Mouse (Mus musculus): ENCODE data around the gene Rfxap. TPM values are rescaled to one million over a fixed set of nuclear protein-coding genes. Genes with fewer than 3 reads are reported as not detected.
A peak's percentile ranks its signal among the peaks of the same experiment; 100 is the strongest.
"Not testable (repeated sequence)": the region's sequence is repeated elsewhere in the genome, so short reads cannot be mapped to it uniquely, and the experiment has no call there.

The Rfxap gene
- polyA plus RNA-seq, 1 experiment from 2014 or later = 39.5 TPM

DNA sequence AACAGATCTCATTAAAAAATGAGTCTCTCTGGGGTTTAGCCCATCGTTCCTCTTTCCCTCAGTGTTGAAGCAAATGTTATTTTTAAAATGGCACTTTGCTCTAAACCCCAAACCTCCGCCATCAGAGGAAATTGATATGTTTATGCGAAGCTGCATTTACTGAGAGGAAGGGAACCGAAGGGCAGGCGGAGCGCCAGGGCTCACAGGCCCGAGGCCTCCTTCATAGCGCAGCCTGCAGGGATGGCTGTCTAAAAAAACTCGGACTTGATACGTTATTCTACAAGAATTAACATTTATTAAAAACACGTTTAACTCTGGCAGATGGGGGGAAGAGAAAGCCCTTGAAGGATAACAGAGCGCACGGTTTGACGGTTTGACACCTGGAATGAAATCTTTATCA, 41.6 kb downstream of the Rfxap start:
- H3K36me3 ChIP-seq (ENCODE audit: control insufficient read depth, insufficient read depth, low read length) = no peaks in the 10 kb centered on the region
- peaks cover 3 to 7% of the 10 kb centered on the region in 2 experiments; a peak in 2 of 4 replicates for H3K4me1 ChIP-seq (ENCODE audit: control insufficient read depth in 2 of 2, insufficient read depth in 2 of 2, low read length in 2 of 2)
- no peak for ATAC-seq (ENCODE audit: insufficient number of reproducible peaks, insufficient read depth, low FRiP score, low read depth)
- WGBS = 75% methylated on average over 14 of the region's 14 CpGs
- H3K4me2 ChIP-seq (ENCODE audit: low read length) = no peak overlapping the region
- no peak overlapping the region for H3K4me3 ChIP-seq (ENCODE audit: control insufficient read depth in 1 of 2, insufficient read depth in 1 of 2, low read depth in 1 of 2, low read length in 2 of 2)
- H3K27me3 ChIP-seq (ENCODE audit: control insufficient read depth, insufficient read depth, low read length) = no peaks in the 10 kb centered on the region
- H3K27ac ChIP-seq (replicated peaks in 1 of 2; ENCODE audit: control insufficient read depth in 1 of 2, insufficient read depth in 1 of 2, low read depth in 2 of 2, low read length in 2 of 2) = no peak overlapping the region
- no peaks in the 10 kb centered on the region for H3K9me3 ChIP-seq (ENCODE audit: control insufficient read depth, low read length)
- no peak overlapping the region for H3K9ac ChIP-seq (ENCODE audit: low read length)

DNA sequence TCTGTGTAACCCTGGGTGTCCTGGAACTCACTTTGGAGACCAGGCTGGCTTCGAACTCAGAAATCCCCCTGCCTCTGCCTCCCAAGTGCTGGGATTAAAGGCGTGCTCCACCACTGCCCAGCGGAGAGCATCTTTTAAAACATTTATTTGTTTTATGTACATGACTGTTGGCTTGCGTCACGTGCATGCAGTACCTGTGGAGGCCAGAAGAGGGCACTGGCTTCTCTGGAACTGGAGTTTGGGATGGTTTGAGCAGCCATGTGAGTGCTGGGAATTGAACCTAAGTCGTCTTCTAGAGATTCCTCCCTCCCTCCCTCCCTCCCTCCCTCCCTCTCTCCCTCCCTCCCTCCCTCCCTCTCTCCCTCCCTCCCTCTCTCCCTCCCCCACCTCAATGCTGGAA, 42.1 kb downstream of the Rfxap start:
- 88% methylated on average over 6 of the region's 6 CpGs for WGBS
- ATAC-seq (ENCODE audit: insufficient number of reproducible peaks, insufficient read depth, low FRiP score, low read depth) = not testable (repeated sequence)

DNA sequence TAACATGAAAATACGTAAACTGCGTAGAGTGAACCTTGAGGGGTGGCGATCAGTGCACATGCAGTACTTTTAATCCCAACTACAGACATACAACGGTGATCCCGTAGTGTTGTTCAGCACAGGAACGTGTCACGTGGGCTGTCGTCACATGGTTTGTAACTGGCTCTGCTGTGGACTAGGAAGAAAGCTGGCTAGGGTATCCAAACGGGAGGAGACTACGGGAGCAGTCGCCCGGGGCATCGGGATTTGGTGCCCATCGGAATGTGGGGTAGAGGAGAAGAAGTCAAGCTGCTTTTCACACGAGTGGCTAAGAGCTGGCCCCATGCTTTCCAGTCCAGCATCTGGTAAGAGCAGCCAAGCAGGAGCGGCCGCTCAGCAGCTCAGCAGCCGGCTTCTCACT, 43.2 kb downstream of the Rfxap start:
- Histone ChIP-seq H3K4me3 (ENCODE audit: control insufficient read depth in 1 of 2, insufficient read depth in 1 of 2, low read depth in 1 of 2, low read length in 2 of 2) (peak overlapping the region; percentile 29), H3K9me3 (ENCODE audit: control insufficient read depth, low read length) (no peaks in the 10 kb centered on the region), H3K27ac (replicated peaks in 1 of 2; ENCODE audit: control insufficient read depth in 1 of 2, insufficient read depth in 1 of 2, low read depth in 2 of 2, low read length in 2 of 2) (0 out of 4 replicates have a peak overlapping the region, but pooled peaks of 1 of the 2 experiments have one; percentile 4), H3K9ac (ENCODE audit: low read length) (peak overlapping the region; percentile 34), H3K27me3 (ENCODE audit: control insufficient read depth, insufficient read depth, low read length) (no peaks in the 10 kb centered on the region), H3K36me3 (ENCODE audit: control insufficient read depth, insufficient read depth, low read length) (no peaks in the 10 kb centered on the region), H3K4me2 (ENCODE audit: low read length) (peak overlapping the region; percentile 50), H3K4me1 (ENCODE audit: control insufficient read depth in 2 of 2, insufficient read depth in 2 of 2, low read length in 2 of 2) (peaks cover 3 to 7% of the 10 kb centered on the region in 2 experiments; a peak in 2 of 4 replicates)
- WGBS = 41% methylated on average over 18 of the region's 18 CpGs
- ATAC-seq (ENCODE audit: insufficient number of reproducible peaks, insufficient read depth, low FRiP score, low read depth) = no peak

More for the DNA sequence above, 42.1 kb downstream of the Rfxap start:
- H3K36me3 ChIP-seq (ENCODE audit: control insufficient read depth, insufficient read depth, low read length); H3K4me2 ChIP-seq (ENCODE audit: low read length); H3K27ac ChIP-seq (replicated peaks in 1 of 2; ENCODE audit: control insufficient read depth in 1 of 2, insufficient read depth in 1 of 2, low read depth in 2 of 2, low read length in 2 of 2); H3K4me3 ChIP-seq (ENCODE audit: control insufficient read depth in 1 of 2, insufficient read depth in 1 of 2, low read depth in 1 of 2, low read length in 2 of 2); H3K9ac ChIP-seq (ENCODE audit: low read length); H3K4me1 ChIP-seq (ENCODE audit: control insufficient read depth in 2 of 2, insufficient read depth in 2 of 2, low read length in 2 of 2); H3K9me3 ChIP-seq (ENCODE audit: control insufficient read depth, low read length); H3K27me3 ChIP-seq (ENCODE audit: control insufficient read depth, insufficient read depth, low read length): not testable (repeated sequence)

DNA sequence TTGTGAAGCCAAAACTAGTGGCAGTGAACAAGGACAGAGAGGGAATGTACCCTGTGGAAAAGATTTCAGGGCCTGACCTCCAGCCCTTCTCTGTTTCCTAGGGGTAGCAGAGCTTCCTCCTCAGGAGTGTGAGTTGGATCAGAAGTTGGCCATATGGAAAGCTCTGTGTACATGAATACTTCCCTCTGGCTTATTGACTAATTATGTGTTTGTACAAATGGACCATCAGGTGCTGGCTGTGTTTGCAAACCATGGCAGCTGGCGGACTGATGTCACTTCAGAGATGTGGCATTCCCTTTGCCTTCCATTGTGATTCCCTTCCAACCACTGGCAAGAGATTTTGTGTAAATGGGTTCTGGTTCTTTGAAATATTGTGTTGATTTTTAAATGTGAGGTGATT, 46.3 kb downstream of the Rfxap start:
- Histone ChIP-seq H3K4me1 (ENCODE audit: control insufficient read depth in 2 of 2, insufficient read depth in 2 of 2, low read length in 2 of 2) (peaks cover 3 to 12% of the 10 kb centered on the region in 2 experiments; a peak in 2 of 4 replicates), H3K4me2 (ENCODE audit: low read length) (no peak overlapping the region), H3K36me3 (ENCODE audit: control insufficient read depth, insufficient read depth, low read length) (no peaks in the 10 kb centered on the region), H3K9me3 (ENCODE audit: control insufficient read depth, low read length) (no peaks in the 10 kb centered on the region), H3K27ac (replicated peaks in 1 of 2; ENCODE audit: control insufficient read depth in 1 of 2, insufficient read depth in 1 of 2, low read depth in 2 of 2, low read length in 2 of 2) (no peak overlapping the region), H3K4me3 (ENCODE audit: control insufficient read depth in 1 of 2, insufficient read depth in 1 of 2, low read depth in 1 of 2, low read length in 2 of 2) (no peak overlapping the region), H3K27me3 (ENCODE audit: control insufficient read depth, insufficient read depth, low read length) (no peaks in the 10 kb centered on the region), H3K9ac (ENCODE audit: low read length) (no peak overlapping the region)
- no peak for ATAC-seq (ENCODE audit: insufficient number of reproducible peaks, insufficient read depth, low FRiP score, low read depth)
- whole genome bisulfite sequencing = 92% methylated on average over 1 of the region's 1 CpGs

DNA sequence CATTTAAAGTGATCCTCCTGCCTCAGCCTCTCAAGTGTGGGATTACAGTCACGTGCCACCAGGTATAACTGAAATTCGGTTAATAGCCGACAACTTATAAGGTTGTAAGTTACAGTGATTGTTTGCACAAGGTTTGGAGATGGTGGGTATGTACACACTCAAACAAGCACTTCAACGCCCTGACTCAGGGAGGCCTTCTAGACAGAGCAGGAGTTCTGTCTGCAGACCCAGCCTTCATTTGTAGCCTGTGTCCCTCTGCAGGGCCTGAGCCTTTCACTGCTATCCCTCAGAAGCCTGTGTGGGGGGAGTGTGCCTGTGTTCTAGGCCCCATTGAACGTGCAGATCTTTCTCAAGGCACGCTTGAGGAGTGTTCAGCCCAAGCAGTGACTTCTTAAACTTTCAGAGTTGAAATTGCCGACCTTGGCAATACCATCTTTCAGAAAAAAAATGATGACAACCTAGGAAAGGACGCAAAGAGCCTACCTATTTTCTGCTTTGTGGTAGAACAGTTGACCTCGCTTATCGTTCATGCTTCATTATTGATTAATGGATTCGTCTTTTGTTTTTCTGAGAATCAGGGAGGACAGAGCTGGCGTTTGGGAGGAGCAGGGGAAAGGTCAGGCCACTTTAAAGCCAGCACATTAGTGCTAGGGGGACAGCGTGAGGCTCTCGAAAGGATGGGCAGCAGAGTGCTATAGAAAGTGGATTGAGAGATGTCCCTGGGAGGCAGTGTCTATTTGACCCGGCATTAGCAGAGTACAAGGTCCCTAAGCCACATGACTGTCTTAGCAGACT, 47.1 kb downstream of the Rfxap start:
- Histone ChIP-seq H3K4me1 (ENCODE audit: control insufficient read depth in 2 of 2, insufficient read depth in 2 of 2, low read length in 2 of 2) (peaks cover 3 to 14% of the 10 kb centered on the region in 2 experiments; a peak in 2 of 4 replicates), H3K4me2 (ENCODE audit: low read length) (no peak overlapping the region), H3K9me3 (ENCODE audit: control insufficient read depth, low read length) (no peaks in the 10 kb centered on the region), H3K36me3 (ENCODE audit: control insufficient read depth, insufficient read depth, low read length) (no peaks in the 10 kb centered on the region), H3K27ac (replicated peaks in 1 of 2; ENCODE audit: control insufficient read depth in 1 of 2, insufficient read depth in 1 of 2, low read depth in 2 of 2, low read length in 2 of 2) (no peak overlapping the region), H3K4me3 (ENCODE audit: control insufficient read depth in 1 of 2, insufficient read depth in 1 of 2, low read depth in 1 of 2, low read length in 2 of 2) (no peak overlapping the region), H3K27me3 (ENCODE audit: control insufficient read depth, insufficient read depth, low read length) (no peaks in the 10 kb centered on the region), H3K9ac (ENCODE audit: low read length) (no peak overlapping the region)
- 73% methylated on average over 15 of the region's 15 CpGs for WGBS
- no peak for ATAC-seq (ENCODE audit: insufficient number of reproducible peaks, insufficient read depth, low FRiP score, low read depth)

DNA sequence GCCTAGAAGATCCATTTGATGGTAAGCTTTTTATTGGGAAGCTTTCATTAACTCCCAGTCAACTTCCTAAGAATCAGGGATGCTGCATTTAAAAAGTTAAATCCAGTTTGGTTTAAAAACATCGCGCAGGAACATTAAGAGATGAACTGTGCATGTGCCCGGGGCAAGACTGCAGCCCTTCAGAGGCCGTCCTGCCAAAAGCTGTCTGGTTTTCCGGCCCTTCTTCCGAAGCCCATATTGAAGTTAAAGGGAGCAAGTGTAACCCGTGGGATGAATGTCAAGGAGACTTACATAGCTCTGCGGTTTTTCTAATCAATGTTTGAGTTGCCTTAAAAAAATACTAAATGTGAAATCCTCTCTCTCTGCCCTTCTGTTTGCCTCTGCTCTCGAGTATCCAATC, 48.4 kb downstream of the Rfxap start:
- no peak overlapping the region for H3K27ac ChIP-seq (replicated peaks in 1 of 2; ENCODE audit: control insufficient read depth in 1 of 2, insufficient read depth in 1 of 2, low read depth in 2 of 2, low read length in 2 of 2)
- peaks cover 5 to 15% of the 10 kb centered on the region in 2 experiments; a peak in 3 of 4 replicates for H3K4me1 ChIP-seq (ENCODE audit: control insufficient read depth in 2 of 2, insufficient read depth in 2 of 2, low read length in 2 of 2)
- H3K4me2 ChIP-seq (ENCODE audit: low read length) = no peak overlapping the region
- ATAC-seq (ENCODE audit: insufficient number of reproducible peaks, insufficient read depth, low FRiP score, low read depth) = no peak
- H3K9ac ChIP-seq (ENCODE audit: low read length) = no peak overlapping the region
- no peaks in the 10 kb centered on the region for H3K36me3 ChIP-seq (ENCODE audit: control insufficient read depth, insufficient read depth, low read length)
- 86% methylated on average over 9 of the region's 9 CpGs for WGBS
- no peaks in the 10 kb centered on the region for H3K9me3 ChIP-seq (ENCODE audit: control insufficient read depth, low read length)
- H3K4me3 ChIP-seq (ENCODE audit: control insufficient read depth in 1 of 2, insufficient read depth in 1 of 2, low read depth in 1 of 2, low read length in 2 of 2) = no peak overlapping the region
- no peaks in the 10 kb centered on the region for H3K27me3 ChIP-seq (ENCODE audit: control insufficient read depth, insufficient read depth, low read length)

DNA sequence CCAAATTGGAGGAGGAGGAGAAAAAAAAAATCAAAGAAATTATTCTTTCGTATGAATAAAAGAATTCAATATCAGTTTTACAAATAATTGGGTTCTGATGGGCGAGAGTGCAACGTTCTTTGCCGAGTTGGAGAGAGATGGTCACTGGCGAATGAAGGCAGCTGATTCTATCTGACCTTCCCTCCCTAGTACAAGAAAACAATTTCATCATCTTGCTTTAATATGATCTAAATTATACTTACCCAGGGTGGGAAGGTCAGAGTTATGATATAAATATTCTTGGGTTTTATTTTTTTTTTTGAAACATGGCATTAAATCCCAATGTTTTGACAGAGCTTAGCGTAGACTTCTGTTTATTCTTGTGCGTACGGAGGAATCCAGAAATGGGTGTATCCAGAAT, 50.1 kb downstream of the Rfxap start:
- H3K4me1 ChIP-seq (ENCODE audit: control insufficient read depth in 2 of 2, insufficient read depth in 2 of 2, low read length in 2 of 2) = peaks cover 2 to 11% of the 10 kb centered on the region in 2 experiments; a peak in 2 of 4 replicates
- no peak for ATAC-seq (ENCODE audit: insufficient number of reproducible peaks, insufficient read depth, low FRiP score, low read depth)

More for the DNA sequence above, 50.1 kb downstream of the Rfxap start:
- no peak overlapping the region for H3K9ac ChIP-seq (ENCODE audit: low read length)
- WGBS = 87% methylated on average over 8 of the region's 8 CpGs
- H3K4me2 ChIP-seq (ENCODE audit: low read length) = peak overlapping the region; percentile 99; the same call in 1 of the 2 replicates
- H3K4me3 ChIP-seq (ENCODE audit: control insufficient read depth in 1 of 2, insufficient read depth in 1 of 2, low read depth in 1 of 2, low read length in 2 of 2) = no peak overlapping the region
- H3K9me3 ChIP-seq (ENCODE audit: control insufficient read depth, low read length) = no peaks in the 10 kb centered on the region
- no peak overlapping the region for H3K27ac ChIP-seq (replicated peaks in 1 of 2; ENCODE audit: control insufficient read depth in 1 of 2, insufficient read depth in 1 of 2, low read depth in 2 of 2, low read length in 2 of 2)
- no peaks in the 10 kb centered on the region for H3K27me3 ChIP-seq (ENCODE audit: control insufficient read depth, insufficient read depth, low read length)
- no peaks in the 10 kb centered on the region for H3K36me3 ChIP-seq (ENCODE audit: control insufficient read depth, insufficient read depth, low read length)

All from heart, embryonic 14.5 days (tissue).